Mouse (Mus musculus) small intestine, adult 2 months (tissue): ENCODE measurements at regions not wholly inside any gene's neighbourhood (a gene's known extent, or its start where the extent isn't known, plus 50 kb on each side); places are given as distances from the start of the nearest gene placed in this dataset.

ENCODE experiments used
- CTCF ChIP-seq: fragments of 200-500 bp; IDR thresholded peaks from 2 replicates; pipeline ENCODE4 v1.5.1; 2012; ENCODE audit warnings: low read depth, mild to moderate bottlenecking, control low read depth, inconsistent platforms, low read length, moderate library complexity, mixed read lengths; ENCODE audit not compliant: insufficient replicate concordance, insufficient read length; ENCODE audit errors: extremely low read depth
- POLR2A ChIP-seq: fragments of 200-500 bp; IDR thresholded peaks from 2 replicates; pipeline ENCODE4 v1.6.1; 2012; ENCODE audit warnings: low read depth, mild to moderate bottlenecking, control low read depth, inconsistent platforms, low read length, moderate library complexity

- no peak for TF ChIP-seq POLR2A
- TF ChIP-seq CTCF: no peak
Measured at GRCm38 (mm10) chr2:124816814-124817213, 251.1 kb upstream of the Slc24a5 start.
